In genomic region chr1:135131034-135131433, GRCm38 (mm10) we compare ENCODE assay signal across 8 mouse cellular contexts. TPM values are rescaled to one million over a fixed set of nuclear protein-coding genes. Genes with fewer than 3 reads are reported as not detected.
A peak's percentile ranks its signal among the peaks of the same experiment; 100 is the strongest.
DNase-seq lines count a peak whose midpoint lies in the region; ATAC-seq and TF ChIP-seq lines count a peak whose summit lies in the region.

No protein-coding gene starts in this region.

- no peak for TF ChIP-seq RAD21 in MEL (IDR thresholded peaks at IDR 0.05; ENCODE audit: low read depth, low read length)

- H3K36me3 ChIP-seq in MEL (ENCODE audit: control insufficient read depth in 1 of 2, insufficient read depth in 2 of 2, low read length in 2 of 2) (peaks cover 0 to 17% of the 10 kb centered on the region in 2 experiments; a peak in 2 of 4 replicates), myocyte (ENCODE audit: control insufficient read depth, insufficient read depth) (no peaks in the 10 kb centered on the region)
- H3K36me3 ChIP-seq in limb, embryonic 10.5 days = no peaks in the 10 kb centered on the region
- no peaks in the 10 kb centered on the region for H3K36me3 ChIP-seq in midbrain, embryonic 13.5 days

- no peak overlapping the region for H3ac ChIP-seq in myocyte (ENCODE audit: control insufficient read depth, insufficient read length)

- no peaks in the 10 kb centered on the region for H3K9me3 ChIP-seq in MEL (replicated peaks; ENCODE audit: insufficient read depth, low read length)
- H3K9me3 ChIP-seq in limb, embryonic 10.5 days (replicated peaks) = no peaks in the 10 kb centered on the region
- no peaks in the 10 kb centered on the region for H3K9me3 ChIP-seq in midbrain, embryonic 13.5 days

- no peaks in the 10 kb centered on the region for H3K27me3 ChIP-seq in MEL (ENCODE audit: control insufficient read depth in 1 of 2, insufficient read depth in 2 of 2, low read length in 2 of 2)
- H3K27me3 ChIP-seq in limb, embryonic 10.5 days (ENCODE audit: low read depth, poor library complexity, severe bottlenecking) = peaks cover 22% of the 10 kb centered on the region
- H3K27me3 ChIP-seq in myocyte (ENCODE audit: control insufficient read depth, insufficient read depth, insufficient read length) = no peaks in the 10 kb centered on the region
- peaks cover 14% of the 10 kb centered on the region; the same call in 1 of the 2 replicates for H3K27me3 ChIP-seq in midbrain, embryonic 13.5 days

- H3K79me2 ChIP-seq in MEL (ENCODE audit: control insufficient read depth, insufficient read depth, low read length, poor library complexity) = peaks cover 41% of the 10 kb centered on the region
- H3K79me2 ChIP-seq in myocyte (ENCODE audit: control insufficient read depth, insufficient read depth) = no peaks in the 10 kb centered on the region

- H3K4me3 ChIP-seq in MEL (ENCODE audit: control insufficient read depth in 1 of 2, insufficient read depth in 1 of 2, low read depth in 2 of 2, low read length in 2 of 2) = peak overlapping the region; percentile 76 to 86
- no peak overlapping the region for H3K4me3 ChIP-seq in limb, embryonic 10.5 days
- H3K4me3 ChIP-seq in myocyte = no peak overlapping the region
- H3K4me3 ChIP-seq in midbrain, embryonic 13.5 days (replicated peaks) = no peak overlapping the region

- TF ChIP-seq POLR2A in MEL (IDR thresholded peaks at IDR 0.05; ENCODE audit: control insufficient read depth in 1 of 2, insufficient read depth in 1 of 2, low read depth in 1 of 2, low read length in 2 of 2, poor library complexity in 1 of 2) (peak in 1 of 2 experiments; percentile 98; a peak in 2 of 4 replicates), myocyte (IDR thresholded peaks at IDR 0.05; ENCODE audit: insufficient read length, low read depth) (no peak)

- DNase-seq in adrenal gland, adult (ENCODE audit: inconsistent age in 2 of 2, low spot score in 1 of 2) = peak; percentile 35 to 61
- no peak for DNase-seq in adrenal gland, postnatal 25 days
- DNase-seq in MEL (ENCODE audit: low read depth, low spot score) = peak; percentile 90
- no peak for DNase-seq in limb, embryonic 10.5 days (ENCODE audit: low spot score)
- DNase-seq in testis, postnatal 10 days (ENCODE audit: low spot score) = no peak
- DNase-seq in embryo, embryonic 10 days (ENCODE audit: low spot score) = no peak

- no peak for TF ChIP-seq CTCF in MEL (IDR thresholded peaks at IDR 0.05 in 2 of 3, conservative IDR thresholded peaks at IDR 0.05 in 1 of 3; ENCODE audit: control insufficient read depth in 1 of 3, insufficient read depth in 1 of 3, low read depth in 2 of 3, low read length in 3 of 3, poor library complexity in 1 of 3, severe bottlenecking in 1 of 3)

- peak; percentile 74 to 86 for TF ChIP-seq EP300 in MEL (IDR thresholded peaks at IDR 0.05; ENCODE audit: low read depth in 1 of 2, low read length in 2 of 2)

- peaks cover 5 to 25% of the 10 kb centered on the region in 2 experiments for H3K4me1 ChIP-seq in MEL (ENCODE audit: control insufficient read depth in 1 of 2, insufficient read depth in 2 of 2, low read length in 2 of 2)
- H3K4me1 ChIP-seq in limb, embryonic 10.5 days = peaks cover 64% of the 10 kb centered on the region
- H3K4me1 ChIP-seq in midbrain, embryonic 13.5 days (replicated peaks) = peaks cover 7% of the 10 kb centered on the region

- peak overlapping the region; percentile 99 for H3K27ac ChIP-seq in MEL (ENCODE audit: control insufficient read depth, low read depth, low read length)
- peak overlapping the region; percentile 46; the same call in 1 of the 2 replicates for H3K27ac ChIP-seq in limb, embryonic 10.5 days
- H3K27ac ChIP-seq in midbrain, embryonic 13.5 days = no peak overlapping the region

- 36% methylated on average over 6 of the region's 6 CpGs for WGBS in limb, embryonic 10.5 days
- 45% methylated on average over 6 of the region's 6 CpGs for WGBS in midbrain, embryonic 13.5 days

- ATAC-seq in midbrain, embryonic 13.5 days = no peak

- H3K9ac ChIP-seq in MEL (ENCODE audit: control insufficient read depth, low read depth, low read length, poor library complexity, severe bottlenecking) = peak overlapping the region; percentile 97
- no peak overlapping the region for H3K9ac ChIP-seq in midbrain, embryonic 13.5 days (replicated peaks)

- peak overlapping the region; percentile 61 for H3K4me2 ChIP-seq in myocyte (ENCODE audit: low read depth)
- H3K4me2 ChIP-seq in midbrain, embryonic 13.5 days (replicated peaks) = no peak overlapping the region

TF ChIP-seq in MEL, 35 proteins besides CTCF, POLR2A, EP300 and RAD21 (continues in another document):
- no peak for TF ChIP-seq MEF2A (IDR thresholded peaks at IDR 0.05; ENCODE audit: extremely low read depth, insufficient replicate concordance, low read depth, low read length, poor library complexity, severe bottlenecking)
- TF ChIP-seq TCF12 (IDR thresholded peaks at IDR 0.05; ENCODE audit: low read depth, low read length) = peak; percentile 89
- no peak for TF ChIP-seq UBTF (IDR thresholded peaks at IDR 0.05; ENCODE audit: borderline replicate concordance, insufficient read depth, low read depth, low read length)
- no peak for TF ChIP-seq CHD1 (IDR thresholded peaks at IDR 0.05; ENCODE audit: low read depth, low read length)
- no peak for TF ChIP-seq USF2 (IDR thresholded peaks at IDR 0.05; ENCODE audit: borderline replicate concordance in 1 of 2, insufficient read depth in 1 of 2, low read depth in 1 of 2, low read length in 2 of 2)
- TF ChIP-seq NRF1 (IDR thresholded peaks at IDR 0.05; ENCODE audit: insufficient read depth, low read depth, low read length, poor library complexity, severe bottlenecking) = no peak
- TF ChIP-seq CHD2 (IDR thresholded peaks at IDR 0.05; ENCODE audit: low read length) = no peak
- TF ChIP-seq ETS1 (IDR thresholded peaks at IDR 0.05; ENCODE audit: low read depth, low read length) = peak; percentile 89
- peak; percentile 52; the same call in 1 of the 2 replicates for TF ChIP-seq HCFC1 (IDR thresholded peaks at IDR 0.05; ENCODE audit: low read depth, low read length)
- peak; percentile 86 for TF ChIP-seq TAL1 (IDR thresholded peaks at IDR 0.05; ENCODE audit: low read length)
- no peak; the same call in 1 of the 2 replicates for TF ChIP-seq RCOR1 (IDR thresholded peaks at IDR 0.05; ENCODE audit: low read depth, low read length)

TF ChIP-seq in myocyte, 11 proteins besides CTCF, POLR2A, EP300 and RAD21:
- peak in 1 of 3 experiments; percentile 3 for TF ChIP-seq MYOD1 (IDR thresholded peaks at IDR 0.05; ENCODE audit: control insufficient read depth in 1 of 3, insufficient read length in 2 of 3, low read depth in 2 of 3)
- TF ChIP-seq TCF3 (IDR thresholded peaks at IDR 0.05; ENCODE audit: insufficient read length, low read depth) = no peak

RNA-seq across cellular contexts. Expression of gene Ptpn7, which starts 1.5 kb away (rescaled TPM):
- total RNA-seq in adrenal gland, postnatal 25 days (2021) = 1.4 and 1.5 TPM in 2 replicates
- total RNA-seq in MEL (2012; rRNA removed) = 173 and 202 TPM in 2 replicates
- 100 to 1,000 TPM in 1 of 2 experiments, not detected in 1; 215 TPM for polyA plus RNA-seq in MEL (2012; ENCODE audit: insufficient read depth in 1 of 2, insufficient read length in 2 of 2, low read depth in 1 of 2, low replicate concordance in 2 of 2, missing spikeins in 1 of 2)
- 1.4 and 1.9 TPM in 2 replicates for polyA plus RNA-seq in limb, embryonic 10.5 days (2016; fragmentation: Nextera tagmentation; extraction: Ambion mirVana)
- 0.26 TPM for polyA plus RNA-seq in myocyte (2012; fragmentation: generic; extraction: Trizol)
- 0.46 and 0.51 TPM in 2 replicates for polyA plus RNA-seq in midbrain, embryonic 13.5 days (2015; fragmentation: Nextera tagmentation; extraction: Ambion mirVana)

RNA-seq across cellular contexts. Expression of gene Arl8a, which starts 15.6 kb away (rescaled TPM):
- total RNA-seq in adrenal gland, postnatal 25 days (2021) = 47.8 and 59.0 TPM in 2 replicates
- 8.0 and 9.0 TPM in 2 replicates for total RNA-seq in MEL (2012; rRNA removed)
- polyA plus RNA-seq in MEL (2012; ENCODE audit: insufficient read depth in 1 of 2, insufficient read length in 2 of 2, low read depth in 1 of 2, low replicate concordance in 2 of 2, missing spikeins in 1 of 2) (10 to 100 TPM in 1 of 2 experiments, not detected in 1; 47.7 TPM), myocyte (2012; fragmentation: generic; extraction: Trizol) (61.2 TPM)
- polyA plus RNA-seq in limb, embryonic 10.5 days (2016; fragmentation: Nextera tagmentation; extraction: Ambion mirVana) = 32.7 and 42.2 TPM in 2 replicates
- 234 and 247 TPM in 2 replicates for polyA plus RNA-seq in midbrain, embryonic 13.5 days (2015; fragmentation: Nextera tagmentation; extraction: Ambion mirVana)

RNA-seq across cellular contexts. Expression of gene Lgr6, which starts 26.0 kb away (rescaled TPM):
- 2.2 and 2.4 TPM in 2 replicates for total RNA-seq in adrenal gland, postnatal 25 days (2021)
- 0.04 and 0.07 TPM in 2 replicates for total RNA-seq in MEL (2012; rRNA removed)
- under 1 TPM in 1 of 2 experiments, not detected in 1; 0.10 TPM for polyA plus RNA-seq in MEL (2012; ENCODE audit: insufficient read depth in 1 of 2, insufficient read length in 2 of 2, low read depth in 1 of 2, low replicate concordance in 2 of 2, missing spikeins in 1 of 2)
- polyA plus RNA-seq in limb, embryonic 10.5 days (2016; fragmentation: Nextera tagmentation; extraction: Ambion mirVana) = 0.56 and 0.75 TPM in 2 replicates
- polyA plus RNA-seq in myocyte (2012; fragmentation: generic; extraction: Trizol) = 2.1 TPM
- 0.35 and 0.44 TPM in 2 replicates for polyA plus RNA-seq in midbrain, embryonic 13.5 days (2015; fragmentation: Nextera tagmentation; extraction: Ambion mirVana)

RNA-seq across cellular contexts. Expression of gene Gpr37l1, which starts 36.4 kb away (rescaled TPM):
- total RNA-seq in adrenal gland, postnatal 25 days (2021) = 0.52 and 0.67 TPM in 2 replicates
- total RNA-seq in MEL (2012; rRNA removed) = not detected in 2 replicates
- polyA plus RNA-seq in MEL (2012; ENCODE audit: insufficient read depth in 1 of 2, insufficient read length in 2 of 2, low read depth in 1 of 2, low replicate concordance in 2 of 2, missing spikeins in 1 of 2) (not detected), myocyte (2012; fragmentation: generic; extraction: Trizol) (0.07 TPM)
- not detected in 2 replicates for polyA plus RNA-seq in limb, embryonic 10.5 days (2016; fragmentation: Nextera tagmentation; extraction: Ambion mirVana)
- 0.13 and 0.17 TPM in 2 replicates for polyA plus RNA-seq in midbrain, embryonic 13.5 days (2015; fragmentation: Nextera tagmentation; extraction: Ambion mirVana)

Comparison
In these comparisons a context has a peak if more than half of its experiments do, and no peak if none do; other contexts are left out.
1. DNase-seq: peak in adrenal gland, adult (2 of 2) and MEL (single experiment); none in adrenal gland, postnatal 25 days (single experiment), limb, embryonic 10.5 days (single experiment), testis, postnatal 10 days (single experiment) and embryo, embryonic 10 days (single experiment).
2. H3K4me3 ChIP-seq: peak in MEL (2 of 2); none in limb, embryonic 10.5 days (single experiment), myocyte (single experiment) and midbrain, embryonic 13.5 days (single experiment).
3. RNA of gene Ptpn7, which starts 1.5 kb away (polyA plus RNA-seq): 215 TPM in MEL; 1.4 to 1.9 TPM in limb, embryonic 10.5 days, 0.46 to 0.51 TPM in midbrain, embryonic 13.5 days and 0.26 TPM in myocyte (single experiment); every median in the first group is over 10 times any median in the second.